Mouse (Mus musculus): ENCODE results near the gene Lage3. TPM values are rescaled to one million over a fixed set of nuclear protein-coding genes. Genes with fewer than 3 reads are reported as not detected.

Gene Lage3
- polyA plus RNA-seq, 1 experiment from 2014 or later, result 116 TPM

DNA sequence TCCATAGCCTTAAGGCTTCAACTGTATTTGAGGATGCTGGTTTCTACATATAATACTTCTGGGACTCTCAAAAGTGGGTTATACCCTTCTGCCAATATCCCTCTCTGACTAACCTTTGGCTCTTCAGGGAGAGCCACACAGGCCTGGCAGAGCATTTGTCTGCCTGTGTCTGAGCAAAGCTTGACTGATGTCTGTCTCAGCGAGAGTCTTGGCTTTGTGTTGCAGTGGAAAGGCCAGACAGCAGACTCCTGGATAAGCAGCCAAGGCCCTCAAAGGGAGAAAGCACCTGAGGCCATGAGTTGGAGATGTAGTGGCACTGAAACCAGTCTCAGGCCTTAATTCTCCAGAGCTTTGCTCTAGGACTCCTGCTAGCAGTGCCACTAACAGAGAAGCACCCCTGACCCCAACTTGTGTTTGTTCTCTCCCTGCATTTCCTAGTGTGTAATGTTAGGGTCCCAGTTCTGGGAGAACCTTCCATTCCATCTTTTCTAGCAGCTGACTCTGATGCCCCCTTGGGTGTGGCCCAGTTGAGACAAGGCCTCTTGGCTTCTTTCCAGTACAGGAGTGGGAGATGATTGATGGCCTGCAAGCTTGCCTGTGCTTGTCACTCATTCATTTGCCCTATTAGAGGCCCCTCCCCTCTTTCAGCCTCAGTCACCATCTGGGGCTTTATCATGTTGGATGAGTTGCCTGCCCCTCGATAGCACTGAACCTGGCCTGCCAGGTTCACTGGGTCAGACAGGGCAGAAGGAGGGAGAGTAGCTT, 23.1 kb downstream of the Lage3 start:
- WGBS, result 38% methylated on average over 2 of the region's 2 CpGs
- Histone ChIP-seq H3K27me3 (no peaks in the 10 kb centered on the region), H3K27ac (peak overlapping the region; percentile 79), H3K36me3 (ENCODE audit: poor library complexity, severe bottlenecking) (peaks cover 35% of the 10 kb centered on the region), H3K4me2 (peak overlapping the region; percentile 71), H3K9me3 (replicated peaks) (no peaks in the 10 kb centered on the region), H3K9ac (peak overlapping the region; percentile 75), H3K4me3 (peak overlapping the region; percentile 58), H3K4me1 (peaks cover 35% of the 10 kb centered on the region)
- no peak for ATAC-seq

DNA sequence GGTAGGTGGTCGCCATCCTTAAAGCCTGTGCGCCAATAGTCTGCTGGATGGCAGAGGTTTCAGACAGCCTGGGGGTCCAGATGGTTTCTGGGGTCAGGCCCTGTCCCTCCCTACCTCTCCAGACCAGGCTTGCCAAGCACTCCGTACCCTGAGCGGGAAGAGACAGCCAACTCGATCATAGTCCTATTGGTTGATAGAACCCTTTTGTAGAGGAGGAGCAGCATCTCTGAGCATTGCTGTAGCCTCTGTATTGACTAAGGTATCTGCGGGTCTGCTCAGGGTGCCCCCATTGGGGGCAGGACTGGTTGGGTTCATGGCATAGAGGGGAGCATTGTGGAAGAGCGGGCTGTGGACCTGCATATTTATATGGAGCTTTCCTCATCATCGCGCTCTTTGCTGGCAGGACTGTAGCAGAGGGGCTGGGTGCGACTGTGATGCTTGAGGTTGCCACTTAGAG, 24.2 kb downstream of the Lage3 start:
- H3K4me3 ChIP-seq, result peak overlapping the region; percentile 58
- ATAC-seq, result peak; percentile 57
- H3K36me3 ChIP-seq (ENCODE audit: poor library complexity, severe bottlenecking), result peaks cover 24% of the 10 kb centered on the region
- peak overlapping the region; percentile 71 for H3K4me2 ChIP-seq
- H3K27me3 ChIP-seq, result no peaks in the 10 kb centered on the region
- peak overlapping the region; percentile 79 for H3K27ac ChIP-seq
- H3K9ac ChIP-seq, result peak overlapping the region; percentile 75
- WGBS, result 32% methylated on average over 10 of the region's 10 CpGs
- H3K4me1 ChIP-seq, result peaks cover 35% of the 10 kb centered on the region
- no peaks in the 10 kb centered on the region for H3K9me3 ChIP-seq (replicated peaks)

DNA sequence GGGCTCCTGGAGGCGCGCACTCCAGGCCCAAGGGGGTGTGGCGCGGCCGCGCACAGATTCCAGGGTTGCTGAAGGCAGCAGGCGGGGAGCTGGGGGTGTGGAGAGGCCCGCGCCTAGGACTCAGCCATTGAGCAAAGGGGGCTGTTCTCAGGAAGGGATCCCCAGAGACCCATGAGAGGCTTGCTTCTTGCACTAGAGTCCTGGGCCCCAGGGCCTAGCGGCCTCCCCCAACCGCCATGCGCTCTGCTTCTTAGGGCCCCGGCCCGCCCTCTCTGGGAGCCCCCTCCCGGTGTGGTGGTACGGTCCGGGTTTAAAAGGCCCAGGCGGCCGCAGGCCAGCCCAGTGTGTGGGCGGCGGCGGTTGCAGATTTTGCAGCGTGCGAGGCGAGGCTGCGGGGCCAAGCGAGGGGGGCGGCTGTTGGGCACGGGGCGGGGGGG, 24.7 kb downstream of the Lage3 start, which contains the start of gene Plxna3:
Plxna3 (plus strand) TSS at position 342 of the 437 bp plus-strand sequence.
- peak within 1 kb of the TSS; percentile 79 for H3K27ac ChIP-seq
- no peaks in the 10 kb centered on the region for H3K27me3 ChIP-seq
- peaks cover 19% of the 10 kb centered on the region for H3K36me3 ChIP-seq (ENCODE audit: poor library complexity, severe bottlenecking)
- peaks cover 34% of the 10 kb centered on the region for H3K4me1 ChIP-seq
- ATAC-seq, result peak; percentile 96
- peak within 1 kb of the TSS; percentile 58 for H3K4me3 ChIP-seq
- peak within 1 kb of the TSS; percentile 71 for H3K4me2 ChIP-seq
- H3K9me3 ChIP-seq (replicated peaks), result no peaks in the 10 kb centered on the region
- WGBS, result 22% methylated on average over 19 of the region's 30 CpGs
- peak within 1 kb of the TSS; percentile 75 for H3K9ac ChIP-seq

- Histone ChIP-seq H3K9me3 (replicated peaks) (no peaks in the 10 kb centered on the region), H3K4me2 (peak within 1 kb of the TSS; percentile 75), H3K9ac (peak within 1 kb of the TSS; percentile 74), H3K4me1 (peaks cover 20% of the 10 kb centered on the region), H3K4me3 (peak within 1 kb of the TSS; percentile 58), H3K36me3 (ENCODE audit: poor library complexity, severe bottlenecking) (peaks cover 37% of the 10 kb centered on the region), H3K27me3 (no peaks in the 10 kb centered on the region), H3K27ac (peak within 1 kb of the TSS; percentile 69)
- WGBS, result 22% methylated on average over 59 of the region's 59 CpGs
- ATAC-seq, result peak; percentile 97
These were observed 40.6 kb downstream of the Lage3 start, which contains the start of gene Fam50a for GRCm38 (mm10) chrX:74312540-74313464. TSS of gene Fam50a (plus strand) at chrX:74313033.

- Histone ChIP-seq H3K36me3 (ENCODE audit: poor library complexity, severe bottlenecking) (peaks cover 70% of the 10 kb centered on the region), H3K27me3 (no peaks in the 10 kb centered on the region)
These were observed 48.3 kb downstream of the Lage3 start, which contains the start of gene Gdi1 for GRCm38 (mm10) chrX:74304867-74305700. TSS of gene Gdi1 (plus strand) at chrX:74304998.

More at GRCm38 (mm10) chrX:74304867-74305700, 48.3 kb downstream of the Lage3 start, which contains the start of gene Gdi1:
- Histone ChIP-seq H3K4me2 (peak within 1 kb of the TSS; percentile 67), H3K4me3 (peak within 1 kb of the TSS; percentile 65), H3K9ac (peak within 1 kb of the TSS; percentile 78), H3K4me1 (peaks cover 24% of the 10 kb centered on the region), H3K27ac (peak within 1 kb of the TSS; percentile 94), H3K9me3 (replicated peaks) (no peaks in the 10 kb centered on the region)
- WGBS, result 19% methylated on average over 39 of the region's 41 CpGs
- ATAC-seq, result peak; percentile 90

Small RNA genes lying within 50 kb of the gene (microRNA-seq; reads per million reads assigned to microRNA genes)
- gene Mir7092, result 1.3 reads per million

Other genes starting within 250 kb of the Lage3 start
- not detected in 2 replicates for gene Opn1mw, start 226.2 kb downstream of the Lage3 start, polyA plus RNA-seq (2015; fragmentation: Nextera tagmentation; extraction: Ambion mirVana)
- gene Mecp2, start 218.3 kb downstream of the Lage3 start, polyA plus RNA-seq (2015; fragmentation: Nextera tagmentation; extraction: Ambion mirVana), result 17.7 and 18.3 TPM in 2 replicates
- gene Tex28, start 185.8 kb downstream of the Lage3 start, polyA plus RNA-seq (2015; fragmentation: Nextera tagmentation; extraction: Ambion mirVana), result not detected in 2 replicates
- gene Tktl1, start 176.4 kb downstream of the Lage3 start, polyA plus RNA-seq (2015; fragmentation: Nextera tagmentation; extraction: Ambion mirVana), result 0.14 TPM in 1 of 2 replicates, not detected in the other
- gene Flna, start 103.8 kb downstream of the Lage3 start, polyA plus RNA-seq (2015; fragmentation: Nextera tagmentation; extraction: Ambion mirVana), result 102 and 128 TPM in 2 replicates
- 22.5 and 23.1 TPM in 2 replicates for gene Emd, start 98.9 kb downstream of the Lage3 start, polyA plus RNA-seq (2015; fragmentation: Nextera tagmentation; extraction: Ambion mirVana)
- 601 and 642 TPM in 2 replicates for gene Rpl10, start 82.8 kb downstream of the Lage3 start, polyA plus RNA-seq (2015; fragmentation: Nextera tagmentation; extraction: Ambion mirVana)
- 80.6 and 88.4 TPM in 2 replicates for gene Taz, start 71.7 kb downstream of the Lage3 start, polyA plus RNA-seq (2015; fragmentation: Nextera tagmentation; extraction: Ambion mirVana)
- gene Dnase1l1, start 71.3 kb downstream of the Lage3 start, polyA plus RNA-seq (2015; fragmentation: Nextera tagmentation; extraction: Ambion mirVana), result 1.5 and 2.7 TPM in 2 replicates
- 125 and 138 TPM in 2 replicates for gene Atp6ap1, start 56.5 kb downstream of the Lage3 start, polyA plus RNA-seq (2015; fragmentation: Nextera tagmentation; extraction: Ambion mirVana)
- 731 and 768 TPM in 2 replicates for gene Gdi1, start 48.6 kb downstream of the Lage3 start, polyA plus RNA-seq (2015; fragmentation: Nextera tagmentation; extraction: Ambion mirVana)
- 66.2 and 70.3 TPM in 2 replicates for gene Fam50a, start 40.6 kb downstream of the Lage3 start, polyA plus RNA-seq (2015; fragmentation: Nextera tagmentation; extraction: Ambion mirVana)
- gene Plxna3, start 24.6 kb downstream of the Lage3 start, polyA plus RNA-seq (2015; fragmentation: Nextera tagmentation; extraction: Ambion mirVana), result 42.9 and 46.5 TPM in 2 replicates
- 67.8 and 79.5 TPM in 2 replicates for gene Ubl4a, start 19.6 kb upstream of the Lage3 start, polyA plus RNA-seq (2015; fragmentation: Nextera tagmentation; extraction: Ambion mirVana)
- gene Slc10a3, start 19.7 kb upstream of the Lage3 start, polyA plus RNA-seq (2015; fragmentation: Nextera tagmentation; extraction: Ambion mirVana), result 6.6 and 7.8 TPM in 2 replicates
- 31.6 and 34.5 TPM in 2 replicates for gene Fam3a, start 39.7 kb upstream of the Lage3 start, polyA plus RNA-seq (2015; fragmentation: Nextera tagmentation; extraction: Ambion mirVana)
- gene Ikbkg, start 39.7 kb upstream of the Lage3 start, polyA plus RNA-seq (2015; fragmentation: Nextera tagmentation; extraction: Ambion mirVana), result 18.3 and 20.6 TPM in 2 replicates
- gene G6pdx, start 75.6 kb upstream of the Lage3 start, polyA plus RNA-seq (2015; fragmentation: Nextera tagmentation; extraction: Ambion mirVana), result 53.6 and 56.3 TPM in 2 replicates
- gene Gm6880, start 127.8 kb upstream of the Lage3 start, polyA plus RNA-seq (2015; fragmentation: Nextera tagmentation; extraction: Ambion mirVana), result not detected in 2 replicates
- not detected in 2 replicates for gene Olfr1326-ps1, start 221.3 kb upstream of the Lage3 start, polyA plus RNA-seq (2015; fragmentation: Nextera tagmentation; extraction: Ambion mirVana)
- not detected in 2 replicates for gene Olfr1325, start 239.1 kb upstream of the Lage3 start, polyA plus RNA-seq (2015; fragmentation: Nextera tagmentation; extraction: Ambion mirVana)